Mouse (Mus musculus): Measurements from ENCODE around the gene Gm10639. TPM values are rescaled to one million over a fixed set of nuclear protein-coding genes. Genes with fewer than 3 reads are reported as not detected.
"Not testable (repeated sequence)": the region's sequence is repeated elsewhere in the genome, so short reads cannot be mapped to it uniquely, and the experiment has no call there.

The Gm10639 gene
- not detected for total RNA-seq (2021)

DNA sequence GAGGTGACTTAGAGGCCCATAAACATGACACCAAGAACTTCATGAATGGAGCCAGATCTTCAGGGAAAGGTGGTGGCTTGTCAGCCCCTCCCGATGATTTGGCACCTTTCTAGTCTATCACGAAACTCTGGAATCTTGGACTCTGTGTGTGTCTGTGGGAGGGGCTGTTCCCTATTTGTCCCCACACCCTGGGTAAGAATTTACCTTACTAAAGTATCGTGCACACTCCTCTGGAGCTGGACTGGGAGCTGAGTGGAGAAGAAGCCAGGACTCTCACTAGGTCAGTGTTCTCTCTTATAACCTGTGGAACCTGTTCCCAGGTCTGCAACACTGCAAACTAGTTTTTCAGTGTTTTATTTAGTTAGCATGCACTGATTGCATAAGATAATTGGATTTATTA lies at the start of gene Gm10639:
Gene Gm10639, plus strand, starts transcription at position 201 of the 400 bp plus-strand sequence.
- DNase-seq: not testable (repeated sequence)

DNA sequence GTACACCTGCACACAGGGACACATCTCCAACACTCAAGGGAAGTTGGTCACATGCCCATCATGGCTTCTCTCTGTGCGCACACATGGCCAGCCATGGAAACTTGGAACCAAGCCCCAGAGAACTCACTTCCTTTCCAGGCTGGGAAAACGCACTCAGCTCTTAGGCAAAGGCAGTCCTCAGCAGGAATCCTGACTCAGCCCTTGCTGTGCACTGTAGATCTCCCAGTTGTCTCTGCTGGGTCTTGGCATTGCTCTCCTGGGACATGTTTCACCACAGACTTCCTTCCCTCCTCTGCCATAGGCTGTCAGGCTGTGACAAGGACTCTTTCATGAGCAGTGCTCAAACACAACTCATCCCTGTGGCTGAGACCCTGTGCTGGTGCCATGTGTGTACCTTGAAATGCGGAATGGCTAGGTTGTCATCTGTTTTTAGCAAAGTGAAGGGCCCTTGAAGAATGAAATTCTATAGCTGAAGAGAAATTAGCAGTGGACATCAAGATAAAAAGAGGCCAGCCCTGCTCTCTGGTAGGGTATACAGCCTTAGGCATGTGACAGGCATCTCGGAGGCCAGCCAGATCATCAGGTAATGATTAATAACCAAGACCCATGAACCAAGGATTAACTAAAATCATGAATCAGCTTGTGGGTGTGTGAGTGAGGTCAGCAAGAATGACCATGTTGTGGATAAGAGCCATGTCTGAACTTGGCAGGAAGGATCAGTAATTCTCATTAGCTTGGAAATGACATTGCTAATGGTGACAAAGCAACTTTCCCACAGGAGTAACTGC lies 33.8 kb upstream of the Gm10639 start:
- DNase-seq: not testable (repeated sequence)

DNA sequence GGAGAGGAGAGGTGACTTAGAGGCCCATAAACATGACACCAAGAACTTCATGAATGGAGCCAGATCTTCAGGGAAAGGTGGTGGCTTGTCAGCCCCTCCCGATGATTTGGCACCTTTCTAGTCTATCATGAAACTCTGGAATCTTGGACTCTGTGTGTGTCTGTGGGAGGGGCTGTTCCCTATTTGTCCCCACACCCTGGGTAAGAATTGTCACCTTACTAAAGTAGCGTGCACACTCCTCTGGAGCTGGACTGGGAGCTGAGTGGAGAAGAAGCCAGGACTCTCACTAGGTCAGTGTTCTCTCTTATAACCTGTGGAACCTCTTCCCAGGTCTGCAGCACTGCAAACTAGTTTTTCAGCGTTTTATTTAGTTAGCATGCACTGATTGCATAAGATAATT lies 32.8 kb upstream of the Gm10639 start, which contains the start of gene Gm3776:
Gene Gm3776, plus strand, starts transcription at position 216 of the 400 bp plus-strand sequence.
- not testable (repeated sequence) for DNase-seq

DNA sequence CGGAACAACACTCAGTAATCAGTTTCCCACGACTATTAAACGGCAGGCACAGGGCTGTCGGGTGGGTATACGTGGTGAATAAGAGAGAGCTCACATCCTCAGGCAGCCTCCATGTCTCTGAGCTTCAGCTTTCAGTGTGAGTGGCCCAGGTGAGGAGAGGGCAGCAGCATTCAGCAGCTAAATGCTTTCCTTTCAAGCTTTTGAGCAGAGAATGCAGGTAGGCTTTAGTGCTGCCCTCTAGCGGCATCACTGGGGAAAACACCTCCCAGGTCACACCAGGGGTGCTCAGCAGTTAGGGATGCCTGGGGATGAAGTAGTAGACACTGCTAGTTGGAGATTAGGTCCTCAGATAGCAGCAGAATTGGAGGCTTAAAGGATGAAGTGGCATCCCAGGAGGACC lies 30.0 kb upstream of the Gm10639 start:
- DNase-seq: peak; percentile 66

DNA sequence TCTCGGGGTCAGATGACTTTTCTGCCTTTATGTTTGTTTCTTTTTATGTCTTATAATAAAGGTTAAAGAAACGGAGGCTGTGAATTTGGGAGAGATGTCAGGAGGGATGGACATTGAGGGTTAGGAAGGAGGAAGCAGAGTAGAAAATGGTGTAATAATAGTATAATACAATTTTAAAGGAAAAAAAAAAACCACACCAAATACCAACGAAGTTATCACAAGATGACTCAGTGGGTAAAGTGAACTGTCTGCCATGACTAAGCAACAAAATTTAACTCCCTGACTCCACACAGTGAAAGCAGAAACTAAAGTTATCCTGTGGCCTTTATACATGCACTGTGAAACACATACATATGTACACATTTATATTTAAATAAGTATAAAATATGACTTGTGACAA lies 18.8 kb upstream of the Gm10639 start:
- not testable (repeated sequence) for DNase-seq

DNA sequence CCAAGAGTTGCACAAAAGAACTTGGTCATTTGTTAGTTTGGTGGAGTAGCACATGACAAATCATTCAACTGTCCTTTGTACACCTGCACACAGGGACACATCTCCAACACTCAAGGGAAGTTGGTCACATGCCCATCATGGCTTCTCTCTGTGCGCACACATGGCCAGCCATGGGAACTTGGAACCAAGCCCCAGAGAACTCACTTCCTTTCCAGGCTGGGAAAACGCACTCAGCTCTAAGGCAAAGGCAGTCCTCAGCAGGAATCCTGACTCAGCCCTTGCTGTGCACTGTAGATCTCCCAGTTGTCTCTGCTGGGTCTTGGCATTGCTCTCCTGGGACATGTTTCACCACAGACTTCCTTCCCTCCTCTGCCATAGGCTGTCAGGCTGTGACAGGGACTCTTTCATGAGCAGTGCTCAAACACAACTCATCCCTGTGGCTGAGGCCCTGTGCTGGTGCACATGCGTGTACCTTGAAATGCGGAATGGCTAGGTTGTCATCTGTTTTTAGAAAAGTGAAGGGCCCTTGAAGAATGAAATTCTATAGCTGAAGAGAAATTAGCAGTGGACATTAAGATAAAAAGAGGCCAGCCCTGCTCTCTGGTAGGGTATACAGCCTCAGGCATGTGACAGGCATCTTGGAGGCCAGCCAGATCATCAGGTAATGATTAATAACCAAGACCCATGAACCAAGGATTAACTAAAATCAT lies 7.6 kb upstream of the Gm10639 start:
- not testable (repeated sequence) for DNase-seq

DNA sequence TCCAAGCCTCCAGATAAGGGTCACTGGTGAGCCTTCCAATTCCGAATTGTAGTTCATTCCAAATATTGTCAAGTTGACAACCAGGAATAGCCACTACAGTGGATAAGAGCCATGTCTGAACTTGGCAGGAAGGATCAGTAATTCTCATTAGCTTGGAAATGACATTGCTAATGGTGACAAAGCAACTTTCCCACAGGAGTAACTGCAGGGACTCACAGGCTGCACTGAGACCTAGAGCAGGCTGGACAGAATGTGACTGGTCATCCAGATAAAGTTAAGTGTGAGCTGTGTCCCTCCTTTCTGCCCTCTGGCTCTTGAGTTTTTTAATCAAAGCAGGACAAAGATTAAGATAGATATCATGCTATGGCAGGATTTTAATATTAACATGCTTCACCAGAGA lies 660 bp upstream of the Gm10639 start:
- not testable (repeated sequence) for DNase-seq

DNA sequence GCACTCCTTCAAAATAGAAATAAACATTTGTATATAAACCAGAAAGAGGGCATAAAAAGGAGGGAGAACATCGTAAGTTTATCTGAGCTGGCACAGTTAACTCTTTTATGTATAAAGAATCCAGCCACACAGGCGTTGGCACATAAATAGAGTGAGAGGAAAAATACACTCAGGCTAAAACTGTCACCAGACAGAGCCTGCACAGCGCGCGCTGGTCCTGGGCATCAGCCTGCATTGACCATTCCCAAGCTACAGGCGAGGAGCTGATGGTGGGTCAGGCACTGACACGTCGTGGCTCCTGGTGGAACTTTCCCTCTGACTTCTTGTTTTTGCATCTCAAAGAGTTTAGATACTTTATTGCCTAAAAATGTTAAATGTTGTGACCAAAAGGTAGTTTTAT lies 2.7 kb downstream of the Gm10639 start:
- not testable (repeated sequence) for DNase-seq

DNA sequence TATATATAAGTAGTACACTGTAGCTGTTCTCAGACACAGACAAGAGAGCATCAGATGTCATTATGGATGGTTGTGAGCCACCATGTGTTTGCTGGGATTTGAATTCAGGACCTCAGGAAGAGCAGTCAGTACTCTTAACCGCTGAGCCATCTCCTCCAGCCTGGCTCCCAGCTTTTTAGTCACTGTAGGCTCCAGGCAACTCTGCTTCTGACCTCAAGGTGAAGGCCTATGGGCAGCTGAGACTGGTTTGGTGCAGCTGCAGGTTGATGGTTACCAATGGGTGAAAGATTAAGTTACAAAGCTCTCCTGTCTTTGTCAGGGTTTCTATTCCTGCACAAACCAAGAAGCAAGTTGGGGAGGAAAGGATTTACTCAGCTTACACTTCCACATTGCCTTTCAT lies 4.0 kb downstream of the Gm10639 start:
- not testable (repeated sequence) for DNase-seq

DNA sequence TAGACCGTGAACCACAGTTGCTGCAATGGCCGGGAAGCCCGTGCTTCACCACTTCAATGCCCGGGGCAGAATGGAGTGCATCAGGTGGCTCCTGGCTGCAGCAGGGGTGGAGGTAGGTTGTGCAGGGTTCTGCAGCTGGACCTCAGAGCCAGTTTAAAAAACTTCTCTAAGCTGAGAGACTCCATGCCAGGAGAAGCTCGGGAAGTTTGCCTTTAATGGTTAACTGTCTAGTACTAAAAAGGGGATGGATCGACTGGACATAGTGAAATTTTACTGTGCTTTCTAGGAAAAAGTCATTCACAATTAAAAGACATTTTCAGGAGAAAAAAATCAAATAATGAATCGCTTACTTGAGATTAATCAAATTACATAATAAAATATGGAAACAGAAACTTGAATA lies 5.1 kb downstream of the Gm10639 start:
- not testable (repeated sequence) for DNase-seq

DNA sequence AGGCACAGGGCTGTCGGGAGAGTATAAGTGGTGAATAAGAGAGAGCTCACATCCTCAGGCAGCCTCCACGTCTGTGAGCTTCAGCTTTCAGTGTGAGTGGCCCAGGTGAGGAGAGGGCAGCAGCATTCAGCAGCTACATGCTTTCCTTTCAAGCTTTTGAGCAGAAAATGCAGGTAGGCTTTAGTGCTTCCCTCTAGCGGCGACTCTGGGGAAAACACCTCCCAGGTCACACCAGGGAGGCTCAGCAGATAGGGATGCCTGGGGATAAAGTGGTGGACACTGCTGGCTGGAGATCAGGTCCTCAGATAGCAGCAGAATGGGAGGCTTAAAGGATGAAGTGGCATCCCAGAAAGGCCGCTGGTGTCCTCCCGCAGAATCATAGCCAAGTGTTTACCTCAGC lies 6.4 kb downstream of the Gm10639 start:
- peak; percentile 45 for DNase-seq

DNA sequence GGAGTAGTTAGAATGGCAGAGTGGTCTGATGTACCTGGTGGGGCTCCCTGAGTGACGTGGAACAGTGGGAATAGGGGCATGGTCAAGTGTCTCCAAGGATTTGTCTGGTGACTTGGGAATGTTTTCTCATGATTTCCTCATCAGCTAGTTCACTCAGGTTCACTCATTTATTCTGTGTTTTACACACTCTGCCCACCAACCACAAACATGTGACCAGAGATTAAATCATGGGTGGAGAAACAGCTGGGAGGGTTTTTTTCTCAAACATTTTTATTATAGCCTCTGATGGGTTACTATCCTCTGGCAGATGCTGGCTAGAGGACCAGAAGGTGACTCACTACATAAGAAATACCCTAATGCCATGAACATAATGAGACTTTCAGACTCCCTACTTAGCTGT lies 8.5 kb downstream of the Gm10639 start:
- DNase-seq: no peak

DNA sequence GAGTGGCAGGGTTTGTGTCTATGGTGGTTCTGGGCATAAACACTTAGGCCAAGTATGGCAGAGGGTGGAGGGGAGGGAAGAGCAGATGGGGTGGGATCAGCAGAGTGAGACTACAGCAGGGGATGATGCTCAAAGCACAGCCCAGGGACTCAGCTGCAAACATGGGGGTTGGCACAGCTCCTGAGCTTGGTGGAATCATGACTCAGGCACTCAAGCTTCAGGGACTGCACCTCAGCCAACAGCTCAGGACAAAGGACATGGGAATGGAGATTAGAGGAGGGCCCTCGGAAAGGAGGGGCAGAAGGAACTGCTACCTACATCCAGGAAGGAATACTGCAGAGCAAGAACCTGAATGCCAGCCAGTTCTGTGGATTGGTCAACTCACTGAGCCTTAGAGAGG lies 9.4 kb downstream of the Gm10639 start:
- DNase-seq: not testable (repeated sequence)

DNA sequence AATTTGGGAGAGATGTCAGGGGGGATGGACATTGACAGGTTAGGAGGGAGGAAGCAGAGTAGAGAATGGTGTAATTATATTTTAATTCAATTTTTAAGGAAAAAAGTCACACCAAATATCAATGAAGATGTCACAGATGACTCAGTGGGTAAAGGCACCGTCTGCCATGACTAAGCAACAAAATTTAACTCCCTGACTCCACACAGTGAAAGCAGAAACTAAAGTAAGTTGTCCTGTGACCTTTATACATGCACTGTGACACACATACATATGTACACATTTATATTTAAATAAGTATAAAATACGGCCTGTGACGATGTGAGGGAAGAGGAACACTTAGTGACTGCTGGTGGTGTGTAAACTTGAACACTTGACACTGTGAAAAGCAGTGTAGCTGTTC lies 18.4 kb downstream of the Gm10639 start:
- not testable (repeated sequence) for DNase-seq

DNA sequence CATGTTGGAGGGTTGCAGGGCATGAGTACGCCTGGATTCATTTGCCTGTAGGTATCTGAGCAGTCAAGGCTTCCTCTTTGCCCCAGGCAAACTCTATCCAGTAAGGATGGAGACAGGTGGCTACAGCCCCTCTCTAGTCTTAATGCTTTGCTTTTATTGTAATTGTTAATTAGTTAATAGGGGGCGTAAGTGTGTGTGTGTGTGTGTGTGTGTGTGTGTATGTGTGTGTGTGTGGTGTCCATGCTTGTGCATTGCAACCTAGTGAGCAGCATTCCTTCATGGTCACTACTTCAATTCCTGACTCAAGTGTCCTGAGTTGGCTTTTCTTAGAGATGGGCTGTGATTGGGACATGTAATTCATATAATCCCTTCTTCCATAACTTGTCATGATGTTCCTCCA lies 25.0 kb downstream of the Gm10639 start, which contains the start of gene Omt2a:
Gene Omt2a, minus strand, starts transcription at position 101 of the 400 bp plus-strand sequence.
- DNase-seq: no peak

DNA sequence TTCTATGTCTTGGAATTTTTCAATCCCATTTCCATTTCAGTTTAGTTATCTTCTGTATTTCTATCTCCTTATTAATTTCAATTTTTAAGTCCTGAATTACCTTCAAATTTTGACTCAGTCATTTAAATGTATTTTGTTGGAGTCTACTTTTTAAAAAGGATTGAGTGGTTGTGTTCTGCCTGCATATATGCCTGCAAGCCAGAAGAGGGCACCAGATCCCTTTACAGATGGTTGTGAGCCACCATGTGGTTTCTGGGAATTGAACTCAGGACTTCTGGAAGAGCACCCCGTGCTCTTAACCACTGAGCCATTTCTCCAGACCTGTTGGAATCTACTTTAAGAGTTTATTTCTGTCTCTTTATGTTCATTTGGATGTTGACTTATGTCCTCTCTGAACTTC lies 29.8 kb downstream of the Gm10639 start:
- DNase-seq: no peak

DNA sequence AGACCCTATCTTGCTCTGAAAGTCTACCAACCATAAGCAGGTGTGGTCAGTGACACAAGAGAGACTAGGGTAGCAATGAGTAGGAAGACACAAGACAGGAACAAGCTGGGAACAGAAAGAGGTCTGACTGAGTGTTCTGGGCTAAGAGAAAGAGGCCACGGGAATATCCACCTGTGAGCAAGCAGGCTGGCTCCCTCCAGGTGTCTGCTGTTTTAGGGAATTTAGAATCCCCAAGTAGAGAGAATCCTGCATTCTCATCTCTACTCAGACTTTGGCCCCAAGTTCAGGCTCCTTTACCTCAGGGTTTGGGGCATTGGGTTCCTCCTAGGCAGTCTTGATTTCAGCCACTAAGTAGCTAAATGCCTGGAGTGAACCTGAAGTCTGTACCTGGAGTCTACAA lies 37.6 kb downstream of the Gm10639 start, which contains the start of gene Omt2b:
Gene Omt2b, plus strand, starts transcription at position 301 of the 400 bp plus-strand sequence.
- not testable (repeated sequence) for DNase-seq

DNA sequence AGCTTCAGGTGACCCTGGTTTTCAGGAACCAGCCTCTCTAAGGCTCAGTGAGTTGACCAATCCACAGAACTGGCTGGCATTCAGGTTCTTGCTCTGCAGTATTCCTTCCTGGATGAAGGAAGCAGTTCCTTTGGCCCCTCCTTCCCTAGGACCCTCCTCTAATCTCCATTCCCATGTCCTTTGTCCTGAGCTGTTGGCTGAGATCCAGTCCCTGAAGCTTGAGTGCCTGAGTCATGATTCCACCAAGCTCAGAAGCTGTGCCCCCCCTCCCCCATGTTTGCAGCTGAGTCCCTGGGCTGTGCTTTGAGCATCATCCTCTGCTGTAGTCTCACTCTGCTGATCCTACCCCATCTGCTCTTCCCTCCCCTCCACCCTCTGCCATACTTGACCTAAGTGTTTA lies 47.3 kb downstream of the Gm10639 start:
- DNase-seq: not testable (repeated sequence)

DNA sequence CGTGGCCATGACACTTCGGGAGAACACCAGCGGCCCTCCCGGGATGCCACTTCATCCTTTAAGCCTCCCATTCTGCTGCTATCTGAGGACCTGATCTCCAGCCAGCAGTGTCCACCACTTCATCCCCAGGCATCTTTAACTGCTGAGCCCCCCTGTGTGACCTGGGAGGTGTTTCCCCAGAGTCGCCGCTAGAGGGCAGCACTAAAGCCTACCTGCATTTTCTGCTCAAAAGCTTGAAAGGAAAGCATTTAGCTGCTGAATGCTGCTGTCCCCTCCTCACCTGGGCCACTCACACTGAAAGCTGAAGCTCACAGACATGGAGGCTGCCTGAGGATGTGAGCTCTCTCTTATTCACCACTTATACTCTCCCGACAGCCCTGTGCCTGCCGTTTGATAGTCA lies 50.6 kb downstream of the Gm10639 start:
- DNase-seq: peak; percentile 56

DNA sequence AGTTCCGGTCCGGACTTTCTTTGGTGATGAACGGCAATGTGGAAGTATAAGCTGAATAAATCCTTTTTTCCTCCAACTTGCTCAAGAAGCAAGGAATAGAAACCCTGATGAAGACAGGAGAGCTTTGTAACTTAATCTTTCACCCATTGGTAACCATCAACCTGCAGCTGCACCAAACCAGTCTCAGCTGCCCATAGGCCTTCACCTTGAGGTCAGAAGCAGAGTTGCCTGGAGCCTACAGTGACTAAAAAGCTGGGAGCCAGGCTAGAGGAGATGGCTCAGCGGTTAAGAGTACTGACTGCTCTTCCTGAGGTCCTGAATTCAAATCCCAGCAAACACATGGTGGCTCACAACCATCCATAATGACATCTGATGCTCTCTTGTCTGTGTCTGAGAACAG lies 52.8 kb downstream of the Gm10639 start:
- DNase-seq: not testable (repeated sequence)

DNA sequence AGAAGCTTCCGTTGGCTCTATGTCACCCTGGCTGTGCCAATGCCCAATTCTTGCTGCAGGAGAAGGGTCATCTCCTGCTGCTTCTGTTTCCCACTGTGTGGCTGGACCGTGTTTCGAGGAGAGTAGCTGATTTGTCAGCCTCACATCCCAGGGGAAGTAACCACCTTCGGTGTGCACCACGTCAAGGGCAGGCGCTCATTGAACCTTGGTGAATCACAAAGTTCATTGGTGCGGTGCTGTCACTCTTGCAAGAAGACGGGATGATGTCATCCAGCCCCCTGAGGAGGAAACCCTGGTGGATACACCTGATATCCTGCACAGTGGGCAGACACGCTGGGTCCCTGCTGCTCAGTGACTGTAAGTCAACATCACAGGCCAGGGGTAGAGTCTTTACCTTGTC lies 53.3 kb downstream of the Gm10639 start:
- DNase-seq: not testable (repeated sequence)

DNA sequence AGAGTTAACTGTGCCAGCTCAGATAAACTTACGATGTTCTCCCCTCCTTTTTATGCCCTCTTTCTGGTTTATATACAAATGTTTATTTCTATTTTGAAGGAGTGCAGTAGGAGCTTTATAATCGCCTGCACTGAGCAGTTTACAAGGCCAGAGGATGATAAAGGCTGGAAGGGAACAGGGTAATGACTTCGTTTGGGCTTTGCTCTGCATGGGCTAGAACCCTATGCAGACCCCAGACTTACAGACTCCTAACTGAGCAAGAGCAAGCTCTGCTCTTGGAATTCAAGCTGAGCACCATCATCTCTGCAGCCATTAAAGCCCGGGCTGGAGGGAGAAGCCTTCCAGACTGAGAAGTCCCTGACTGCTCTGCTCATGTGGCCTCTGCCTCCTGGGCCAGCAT lies 55.5 kb downstream of the Gm10639 start:
- DNase-seq: not testable (repeated sequence)

DNA sequence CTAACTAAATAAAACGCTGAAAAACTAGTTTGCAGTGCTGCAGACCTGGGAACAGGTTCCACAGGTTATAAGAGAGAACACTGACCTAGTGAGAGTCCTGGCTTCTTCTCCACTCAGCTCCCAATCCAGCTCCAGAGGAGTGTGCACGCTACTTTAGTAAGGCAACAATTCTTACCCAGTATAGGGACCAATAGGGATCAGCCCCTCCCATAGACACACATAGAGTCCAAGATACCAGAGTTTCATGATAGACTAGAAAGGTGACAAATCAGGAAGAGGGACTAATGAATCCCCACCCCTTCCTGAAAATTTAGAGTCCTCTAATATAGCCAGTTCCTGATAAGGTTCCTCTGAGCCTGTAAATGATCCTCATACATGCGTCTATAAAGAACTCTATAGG lies 57.3 kb downstream of the Gm10639 start:
- DNase-seq: no peak

Data from heart, postnatal 4 days (tissue).